ENCODE assay signal across 9 mouse cellular contexts in the genomic region with DNA sequence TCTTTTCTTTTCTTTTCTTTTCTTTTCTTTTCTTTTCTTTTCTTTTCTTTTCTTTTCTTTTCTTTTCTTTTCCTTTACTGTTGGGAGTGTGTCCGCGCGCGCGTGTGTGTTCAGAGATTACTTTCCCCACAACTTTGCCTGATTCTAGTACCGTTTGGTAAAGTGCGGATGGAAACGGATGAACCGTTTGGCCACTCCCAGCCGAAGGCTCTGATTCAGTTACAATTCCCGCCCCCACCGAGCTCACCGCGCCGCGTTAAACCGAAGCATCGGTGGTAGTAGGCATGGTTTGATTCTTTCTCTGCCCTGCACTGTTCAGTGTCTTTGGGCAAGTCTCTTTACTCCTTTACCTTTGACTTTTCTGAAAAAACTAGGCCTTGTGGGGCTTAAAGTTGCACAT. TPM values are rescaled to one million over a fixed set of nuclear protein-coding genes. Genes with fewer than 3 reads are reported as not detected.
DNase-seq lines count a peak whose midpoint lies in the region; ATAC-seq and TF ChIP-seq lines count a peak whose summit lies in the region.
"Had no signal": no experiment of that assay in that cellular context is flagged by ENCODE, and none has a peak within 500 bp of the region (broad histone marks: within the 10 kb centered on the region; RNA-seq: fewer than 3 reads in every experiment).

No protein-coding gene starts in this region.

- H3K4me3 ChIP-seq in left cerebral cortex, adult 2 months, result peak overlapping the region; percentile 63; the same call in 1 of the 2 replicates
- no peak overlapping the region for H3K4me3 ChIP-seq in forebrain, embryonic 12.5 days (replicated peaks)
- H3K4me3 ChIP-seq in intestine, embryonic 15.5 days (replicated peaks), result peak overlapping the region; percentile 66
- H3K4me3 ChIP-seq in neural tube, embryonic 12.5 days, result peak overlapping the region; percentile 55; the same call in 1 of the 2 replicates

- no peak overlapping the region for H3K27ac ChIP-seq in left cerebral cortex, adult 2 months
- no peak overlapping the region for H3K27ac ChIP-seq in forebrain, embryonic 12.5 days
- peak overlapping the region; percentile 86 for H3K27ac ChIP-seq in intestine, embryonic 15.5 days
- no peak overlapping the region for H3K27ac ChIP-seq in neural tube, embryonic 12.5 days

- H3K4me2 ChIP-seq in forebrain, embryonic 12.5 days, result peak overlapping the region; percentile 100
- H3K4me2 ChIP-seq in intestine, embryonic 15.5 days (replicated peaks), result peak overlapping the region; percentile 100
- peak overlapping the region; percentile 100 for H3K4me2 ChIP-seq in neural tube, embryonic 12.5 days (replicated peaks)

- peaks cover 76% of the 10 kb centered on the region for H3K27me3 ChIP-seq in forebrain, embryonic 12.5 days
- no peaks in the 10 kb centered on the region for H3K27me3 ChIP-seq in intestine, embryonic 15.5 days (replicated peaks)
- H3K27me3 ChIP-seq in neural tube, embryonic 12.5 days (replicated peaks), result peaks cover 47% of the 10 kb centered on the region

- DNase-seq in left cerebral cortex, adult 2 months (ENCODE audit: extremely low spot score in 1 of 2, low spot score in 2 of 2), result no peak
- DNase-seq in left cerebral cortex, adult 18-20 months (ENCODE audit: low spot score in 2 of 2), result no peak
- no peak for DNase-seq in thymus, postnatal 4 days
- no peak for DNase-seq in cerebellum, postnatal 4 days (ENCODE audit: low spot score in 2 of 2)
- DNase-seq in kidney, adult 9 months, result no peak
- DNase-seq: lung, postnatal 36 days had no signal

- no peak for ATAC-seq in forebrain, embryonic 12.5 days (ENCODE audit: low FRiP score)
- no peak for ATAC-seq in intestine, embryonic 15.5 days
- no peak for ATAC-seq in neural tube, embryonic 12.5 days (ENCODE audit: low FRiP score, low read depth)

- no peak overlapping the region for H3K9ac ChIP-seq in forebrain, embryonic 12.5 days
- peak overlapping the region; percentile 70; the same call in 1 of the 2 replicates for H3K9ac ChIP-seq in intestine, embryonic 15.5 days
- H3K9ac ChIP-seq in neural tube, embryonic 12.5 days, result peak overlapping the region; percentile 71; the same call in 1 of the 2 replicates

- peaks cover 73% of the 10 kb centered on the region for H3K4me1 ChIP-seq in forebrain, embryonic 12.5 days
- H3K4me1 ChIP-seq in intestine, embryonic 15.5 days (replicated peaks), result peaks cover 71% of the 10 kb centered on the region
- peaks cover 79% of the 10 kb centered on the region for H3K4me1 ChIP-seq in neural tube, embryonic 12.5 days

- H3K36me3 ChIP-seq in forebrain, embryonic 12.5 days (replicated peaks), result no peaks in the 10 kb centered on the region
- no peaks in the 10 kb centered on the region for H3K36me3 ChIP-seq in intestine, embryonic 15.5 days
- no peaks in the 10 kb centered on the region for H3K36me3 ChIP-seq in neural tube, embryonic 12.5 days

- TF ChIP-seq CTCF in left cerebral cortex, adult 2 months (IDR thresholded peaks at IDR 0.05), result no peak

- H3K9me3 ChIP-seq in forebrain, embryonic 12.5 days, result no peaks in the 10 kb centered on the region
- no peaks in the 10 kb centered on the region for H3K9me3 ChIP-seq in intestine, embryonic 15.5 days
- no peaks in the 10 kb centered on the region for H3K9me3 ChIP-seq in neural tube, embryonic 12.5 days

- 3% methylated on average over 18 of the region's 18 CpGs for WGBS in forebrain, embryonic 12.5 days
- 27% methylated on average over 18 of the region's 18 CpGs for WGBS in intestine, embryonic 15.5 days
- WGBS in neural tube, embryonic 12.5 days, result 6% methylated on average over 18 of the region's 18 CpGs

- intact Hi-C loops in left cerebral cortex, adult 2 months (cut with DNase I), result no loop called here

RNA-seq across cellular contexts. Expression of a gene that starts 28.8 kb away (rescaled TPM):
- 100 to 1,000 TPM; 108 to 132 TPM for total RNA-seq in left cerebral cortex, adult 2 months (2021)
- 100 to 1,000 TPM; 108 to 121 TPM for total RNA-seq in left cerebral cortex, adult 18-20 months (2021)
- polyA plus RNA-seq in forebrain, embryonic 12.5 days (2016; fragmentation: Nextera tagmentation; extraction: Ambion mirVana), result 7.2 and 8.1 TPM in 2 replicates
- 5.4 and 6.3 TPM in 2 replicates for polyA plus RNA-seq in intestine, embryonic 15.5 days (2015; fragmentation: Nextera tagmentation; extraction: Ambion mirVana)
- polyA plus RNA-seq in neural tube, embryonic 12.5 days (2016; fragmentation: Nextera tagmentation; extraction: Ambion mirVana), result 10.5 TPM in 2 replicates
